In genomic region chr3:33836576-33836975, GRCm38 (mm10) we compare ENCODE assay signal across 28 mouse cellular contexts. TPM values are rescaled to one million over a fixed set of nuclear protein-coding genes. Genes with fewer than 3 reads are reported as not detected.
"Had no signal": no experiment of that assay in that cellular context is flagged by ENCODE, and none has a peak within 500 bp of the region (broad histone marks: within the 10 kb centered on the region; RNA-seq: fewer than 3 reads in every experiment).

No protein-coding gene starts in this region.

- H3K27ac ChIP-seq: limb, embryonic 10.5 days; limb, embryonic 12.5 days; limb, embryonic 13.5 days; limb, embryonic 15.5 days; liver, embryonic 12.5 days; liver, embryonic 13.5 days; liver, embryonic 14.5 days; liver, embryonic 15.5 days; lung, embryonic 15.5 days; macrophage; midbrain, embryonic 10.5 days; midbrain, embryonic 12.5 days; midbrain, embryonic 13.5 days; midbrain, embryonic 15.5 days had no signal

- H3K4me3 ChIP-seq: limb, embryonic 10.5 days; limb, embryonic 12.5 days; limb, embryonic 13.5 days; limb, embryonic 15.5 days; liver, embryonic 12.5 days; liver, embryonic 13.5 days; liver, embryonic 15.5 days; lung, embryonic 15.5 days; megakaryocyte, embryonic 14.5 days; midbrain, embryonic 10.5 days; midbrain, embryonic 12.5 days; midbrain, embryonic 13.5 days; midbrain, embryonic 15.5 days; myocyte had no signal

- H3K36me3 ChIP-seq: limb, embryonic 10.5 days; limb, embryonic 12.5 days; limb, embryonic 13.5 days; limb, embryonic 15.5 days; liver, embryonic 12.5 days; liver, embryonic 13.5 days; liver, embryonic 15.5 days; lung, embryonic 15.5 days; midbrain, embryonic 10.5 days; midbrain, embryonic 12.5 days; midbrain, embryonic 13.5 days; midbrain, embryonic 15.5 days had no signal

- H3K4me1 ChIP-seq: limb, embryonic 10.5 days; limb, embryonic 12.5 days; limb, embryonic 13.5 days; limb, embryonic 15.5 days; liver, embryonic 12.5 days; liver, embryonic 13.5 days; liver, embryonic 15.5 days; lung, embryonic 15.5 days; megakaryocyte, embryonic 14.5 days; midbrain, embryonic 10.5 days; midbrain, embryonic 12.5 days; midbrain, embryonic 13.5 days; midbrain, embryonic 15.5 days had no signal

- H3K27me3 ChIP-seq: limb, embryonic 12.5 days; limb, embryonic 13.5 days; limb, embryonic 15.5 days; liver, embryonic 12.5 days; liver, embryonic 13.5 days; liver, embryonic 15.5 days; lung, embryonic 15.5 days; megakaryocyte, embryonic 14.5 days; midbrain, embryonic 12.5 days; midbrain, embryonic 13.5 days; midbrain, embryonic 15.5 days had no signal

- H3K9me3 ChIP-seq: limb, embryonic 10.5 days; limb, embryonic 12.5 days; limb, embryonic 13.5 days; limb, embryonic 15.5 days; liver, embryonic 12.5 days; liver, embryonic 13.5 days; liver, embryonic 15.5 days; lung, embryonic 15.5 days; midbrain, embryonic 10.5 days; midbrain, embryonic 12.5 days; midbrain, embryonic 13.5 days; midbrain, embryonic 15.5 days had no signal

- DNase-seq: left cerebral cortex, postnatal 4 days; liver; liver, embryonic 13.5 days; liver, postnatal 0 days; lung, adult 18-20 months; lung, adult 2 months; lung, embryonic 14.5 days; lung, postnatal 10 days; lung, postnatal 14 days; lung, postnatal 36 days; lung, postnatal 4 days; midbrain, embryonic 14.5 days had no signal

- H3K9ac ChIP-seq: limb, embryonic 12.5 days; limb, embryonic 13.5 days; limb, embryonic 15.5 days; liver, embryonic 12.5 days; liver, embryonic 13.5 days; liver, embryonic 14.5 days; liver, embryonic 15.5 days; liver, postnatal 0 days; lung, embryonic 14.5 days; lung, embryonic 15.5 days; midbrain, embryonic 12.5 days; midbrain, embryonic 13.5 days; midbrain, embryonic 15.5 days had no signal

RNA-seq across cellular contexts. Expression of gene Ccdc39, which starts 7.5 kb away (rescaled TPM):
- total RNA-seq: megakaryocyte, adult 5-6 weeks had no signal
